Mouse (Mus musculus): ENCODE data around the gene Ryr1.

DNA sequence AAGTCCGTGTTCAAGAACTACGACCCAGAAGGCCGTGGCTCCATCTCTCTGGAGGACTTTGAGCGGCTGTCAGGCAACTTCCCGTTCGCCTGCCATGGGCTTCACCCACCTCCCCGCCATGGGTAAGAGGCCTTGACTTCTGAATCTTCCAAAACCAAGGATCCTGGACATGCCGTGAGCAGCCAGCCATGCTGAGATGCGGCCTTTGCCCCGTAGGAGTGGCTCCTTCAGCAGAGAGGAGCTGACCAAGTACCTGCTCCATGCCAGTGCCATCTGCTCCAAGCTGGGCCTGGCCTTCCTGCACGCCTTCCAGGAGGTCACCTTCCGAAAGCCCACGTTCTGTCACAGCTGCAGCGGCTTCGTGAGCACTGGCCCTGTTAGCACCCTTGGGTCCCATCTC, 23.8 kb upstream of the Ryr1 start:
- TF ChIP-seq CTCF (IDR thresholded peaks at IDR 0.05; ENCODE audit: borderline replicate concordance, insufficient read depth, low read depth, low read length) (no peak), POLR2A (IDR thresholded peaks at IDR 0.05; ENCODE audit: borderline replicate concordance, insufficient read depth, low read length) (no peak)
